Mouse (Mus musculus) kidney, embryonic 14.5 days (tissue): ENCODE measurements around the gene Lims1. TPM values are rescaled to one million over a fixed set of nuclear protein-coding genes. Genes with fewer than 3 reads are reported as not detected.

Source experiments
- ATAC-seq: fragments of 200-750 bp; cut with Nextera tagmentation; 2 replicates; pipeline ENCODE4 v1.8.0; 2017; ENCODE audit warnings: moderate number of reproducible peaks, mild to moderate bottlenecking, moderate TSS enrichment, moderate library complexity; ENCODE audit not compliant: low FRiP score, low TSS enrichment
- H3K27ac ChIP-seq: fragments of 300-500 bp; sonication (generic); 2 replicates; pipeline ENCODE4 v1.5.1; 2014; ENCODE audit warnings: low read depth, mild to moderate bottlenecking, low read length, moderate library complexity, mixed read lengths
- H3K27me3 ChIP-seq: fragments of 300-500 bp; sonication (generic); 2 replicates; pipeline ENCODE4 v1.6.1; 2014; ENCODE audit warnings: mild to moderate bottlenecking, low read length; ENCODE audit not compliant: control insufficient read depth, insufficient read depth
- H3K36me3 ChIP-seq: fragments of 300-500 bp; sonication (generic); 2 replicates; pipeline ENCODE4 v1.6.1; 2014; ENCODE audit warnings: low read length, mixed read lengths; ENCODE audit not compliant: control insufficient read depth, insufficient read depth
- H3K4me1 ChIP-seq: fragments of 300-500 bp; sonication (generic); 2 replicates; pipeline ENCODE4 v1.6.1; 2014; ENCODE audit warnings: low read length, mixed read lengths; ENCODE audit not compliant: control insufficient read depth, insufficient read depth
- H3K4me2 ChIP-seq: fragments of 300-500 bp; sonication (generic); replicated peaks from 2 replicates; pipeline ENCODE4 v1.6.1; 2014; ENCODE audit warnings: low read depth, mild to moderate bottlenecking, low read length
- H3K4me3 ChIP-seq: fragments of 300-500 bp; sonication (generic); 2 replicates; pipeline ENCODE4 v1.5.1; 2014; ENCODE audit warnings: mild to moderate bottlenecking, low read length
- H3K9ac ChIP-seq: fragments of 300-500 bp; sonication (generic); 2 replicates; pipeline ENCODE4 v1.6.1; 2014; ENCODE audit warnings: low read depth, mild to moderate bottlenecking, low read length, moderate library complexity
- H3K9me3 ChIP-seq: fragments of 300-500 bp; sonication (generic); 2 replicates; pipeline ENCODE4 v1.6.1; 2016; ENCODE audit warnings: low read length; ENCODE audit not compliant: control insufficient read depth
- WGBS: fragments of 180-500 bp; shearing (Covaris S2); extraction: QIAGEN DNeasy Blood & Tissue Kit; methylation state at CpG from one replicate; pipeline ENCODE4 v1.1.7; 2014; 5-methylcytosine and 5-hydroxymethylcytosine counted together
- polyA plus RNA-seq: library from polyadenylated mRNA; unstranded; fragments of >200 nt; fragmentation: Nextera tagmentation; extraction: Ambion mirVana; gene quantifications from 2 replicates; pipeline ENCODE4 v1.2.1, GENCODE M21; 2014

Lims1 gene
- polyA plus RNA-seq, 1 experiment from 2014 or later: 131 TPM

DNA sequence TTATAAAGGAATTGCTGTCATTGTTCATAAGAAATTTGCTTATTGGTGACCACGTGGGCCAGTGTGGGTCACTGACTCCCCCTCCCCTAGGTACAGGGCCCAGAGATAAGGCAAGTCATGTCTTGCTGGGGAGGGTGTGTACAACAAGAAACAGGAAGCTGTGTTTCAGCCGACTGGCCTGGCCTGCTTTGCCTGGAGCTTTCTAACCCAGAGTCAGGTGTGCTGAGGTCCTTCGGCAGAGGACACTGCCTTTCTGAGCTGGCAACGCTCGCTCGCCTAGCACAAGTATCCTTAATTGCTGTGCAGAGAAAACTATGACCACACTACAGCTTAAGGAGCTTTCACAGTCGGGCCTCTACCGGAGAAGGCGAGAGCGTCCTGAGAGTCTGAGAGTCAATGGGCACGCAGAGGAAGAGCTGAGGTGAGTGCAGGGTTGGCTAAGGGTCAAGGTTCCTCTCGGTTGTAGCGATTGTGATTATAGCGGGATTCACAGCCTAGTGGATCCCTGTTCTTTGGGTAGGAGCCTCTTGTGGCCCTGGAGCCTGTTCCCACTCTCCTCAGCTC lies 48.1 kb downstream of the Lims1 start:
- Histone ChIP-seq H3K4me1 (peaks cover 11% of the 10 kb centered on the region), H3K4me2 (no peak overlapping the region; the same call in 1 of the 2 replicates), H3K27ac (peak overlapping the region; percentile 47; the same call in 1 of the 2 replicates), H3K27me3 (no peaks in the 10 kb centered on the region), H3K9me3 (no peaks in the 10 kb centered on the region), H3K36me3 (no peaks in the 10 kb centered on the region), H3K4me3 (no peak overlapping the region), H3K9ac (0 out of 2 replicates have a peak overlapping the region, but pooled peaks have one; percentile 4)
- ATAC-seq: peak; percentile 62; the same call in 1 of the 2 replicates
- WGBS: 36% methylated on average over 14 of the region's 14 CpGs

DNA sequence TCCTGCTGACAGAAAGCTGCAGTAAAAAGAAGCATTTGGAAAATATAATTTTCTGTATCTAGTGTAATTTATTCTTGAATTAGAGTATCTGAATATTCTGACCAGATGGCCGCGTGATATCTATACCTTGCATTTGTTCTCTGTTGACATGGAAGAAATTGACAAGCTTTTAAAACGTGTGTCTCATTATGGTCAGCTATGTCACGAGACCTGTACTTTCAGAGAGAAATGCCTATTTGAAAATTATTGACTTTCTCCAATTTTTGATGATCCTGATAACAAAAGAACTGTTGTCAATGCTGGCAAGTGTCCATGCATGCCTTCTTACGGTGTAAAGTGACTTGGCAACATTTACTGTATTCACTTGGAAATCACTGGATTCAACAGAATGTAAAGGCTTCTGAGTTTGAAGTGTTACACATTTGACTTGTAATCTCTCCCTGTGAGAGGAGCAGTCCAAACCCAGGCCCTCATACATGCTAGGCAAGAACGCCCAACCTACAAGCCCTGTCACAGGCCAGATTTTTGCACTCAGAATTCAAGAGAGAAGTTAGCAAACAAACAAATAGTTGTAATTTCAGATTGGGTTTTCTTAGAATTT lies 49.3 kb downstream of the Lims1 start:
- Histone ChIP-seq H3K36me3 (no peaks in the 10 kb centered on the region), H3K27me3 (no peaks in the 10 kb centered on the region), H3K27ac (no peak overlapping the region), H3K9me3 (no peaks in the 10 kb centered on the region), H3K4me3 (no peak overlapping the region), H3K4me2 (no peak overlapping the region), H3K9ac (no peak overlapping the region), H3K4me1 (peaks cover 11% of the 10 kb centered on the region)
- 80% methylated on average over 6 of the region's 6 CpGs for WGBS
- no peak for ATAC-seq

DNA sequence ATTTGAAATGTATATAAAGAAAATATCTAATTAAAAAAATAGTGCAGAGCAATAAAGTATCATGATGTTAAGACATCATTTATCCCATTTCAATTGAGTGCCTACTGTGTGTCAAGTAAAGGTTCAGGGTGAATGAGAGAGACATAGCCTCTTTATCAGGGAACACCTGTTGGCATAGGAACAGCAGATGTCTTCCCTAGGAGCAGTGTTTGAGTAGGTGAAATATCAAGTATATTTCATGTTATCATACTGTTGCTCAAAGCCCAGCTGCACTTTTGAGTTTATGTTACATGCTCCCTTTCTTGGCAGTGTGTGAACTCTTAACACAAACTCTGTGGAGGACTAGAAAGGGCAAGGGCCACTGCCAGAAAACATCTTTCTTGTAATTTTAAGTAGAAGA lies 50.6 kb downstream of the Lims1 start:
- Histone ChIP-seq H3K4me1 (peaks cover 11% of the 10 kb centered on the region), H3K36me3 (no peaks in the 10 kb centered on the region), H3K4me2 (no peak overlapping the region), H3K27me3 (no peaks in the 10 kb centered on the region), H3K27ac (no peak overlapping the region), H3K9ac (no peak overlapping the region), H3K9me3 (no peaks in the 10 kb centered on the region), H3K4me3 (no peak overlapping the region)
- ATAC-seq: no peak

DNA sequence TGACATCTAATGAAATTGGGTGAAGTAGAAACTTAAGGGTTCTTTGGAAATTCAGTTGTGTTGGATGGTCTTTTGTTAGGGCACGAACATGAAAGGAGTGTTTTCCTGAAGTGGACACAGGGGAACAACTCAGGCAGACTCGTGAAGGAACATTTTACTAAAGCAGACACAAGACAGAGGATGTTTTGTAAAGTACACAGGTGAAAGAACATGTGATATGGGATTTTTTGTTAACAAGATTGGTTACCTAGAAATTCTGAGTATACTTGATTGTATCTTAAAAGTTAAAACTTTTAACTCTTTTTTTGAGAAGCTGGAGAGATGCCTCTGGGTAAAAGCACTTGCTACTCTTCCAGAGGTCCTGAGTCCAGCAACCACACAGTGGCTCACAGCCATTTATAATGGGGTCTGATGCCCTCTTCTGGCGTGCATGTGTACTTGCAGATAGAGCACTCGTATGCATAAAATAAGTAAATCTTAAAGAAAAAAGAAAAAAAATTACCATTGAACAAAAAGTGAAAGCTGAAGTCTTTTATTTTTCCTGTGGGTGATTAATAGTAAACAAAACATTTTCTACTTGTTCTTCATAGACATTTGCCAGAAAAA lies 54.4 kb downstream of the Lims1 start:
- no peak overlapping the region for H3K27ac ChIP-seq
- H3K36me3 ChIP-seq: no peaks in the 10 kb centered on the region
- WGBS: 37% methylated on average over 4 of the region's 4 CpGs
- peaks cover 7% of the 10 kb centered on the region; the same call in 1 of the 2 replicates for H3K4me1 ChIP-seq
- H3K9me3 ChIP-seq: no peaks in the 10 kb centered on the region
- no peaks in the 10 kb centered on the region for H3K27me3 ChIP-seq
- ATAC-seq: no peak
- H3K4me2 ChIP-seq: no peak overlapping the region
- H3K4me3 ChIP-seq: no peak overlapping the region
- H3K9ac ChIP-seq: no peak overlapping the region

DNA sequence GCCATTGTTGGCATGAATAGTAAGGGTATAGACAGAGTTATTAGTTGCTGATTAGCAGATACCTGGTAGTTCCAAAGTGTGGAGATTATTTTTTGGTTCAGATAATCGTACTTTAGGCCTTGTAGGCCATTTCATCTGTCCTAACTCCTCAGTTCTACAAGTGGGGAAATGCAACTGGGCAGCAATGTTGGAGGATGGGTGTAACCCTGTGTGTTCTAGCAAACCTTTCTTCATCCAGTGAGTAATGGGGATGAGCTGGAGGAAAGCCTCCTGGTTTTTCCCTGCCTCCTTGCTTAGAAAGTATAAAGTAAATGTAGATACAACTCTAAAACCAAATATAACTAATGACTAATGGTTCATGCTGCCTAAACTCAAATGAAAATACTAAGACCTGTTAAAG lies 55.1 kb downstream of the Lims1 start:
- Histone ChIP-seq H3K4me2 (no peak overlapping the region), H3K9me3 (no peaks in the 10 kb centered on the region), H3K9ac (no peak overlapping the region), H3K4me3 (no peak overlapping the region), H3K27me3 (no peaks in the 10 kb centered on the region), H3K4me1 (peaks cover 9% of the 10 kb centered on the region; the same call in 1 of the 2 replicates), H3K27ac (no peak overlapping the region), H3K36me3 (no peaks in the 10 kb centered on the region)
- ATAC-seq: no peak
- 62% methylated on average over 1 of the region's 1 CpGs for WGBS

DNA sequence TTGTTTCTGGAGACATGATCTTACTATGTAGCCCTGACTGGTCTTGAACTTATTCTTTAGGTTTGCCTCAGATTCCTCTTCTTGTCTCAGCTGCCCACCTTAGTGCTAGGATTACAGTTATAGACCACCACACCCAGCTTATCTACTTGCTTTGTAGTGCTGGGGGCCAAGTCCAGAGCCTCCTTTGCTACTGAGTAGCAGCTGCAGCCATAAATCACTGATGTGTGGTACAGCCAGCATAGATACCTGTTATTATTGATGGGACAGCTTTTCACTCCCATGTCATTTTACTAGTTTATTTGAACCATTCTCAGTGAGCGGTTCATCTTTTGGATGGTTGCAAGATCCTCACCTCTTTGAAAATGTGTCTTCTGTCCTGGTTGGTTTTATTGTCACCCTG lies 56.4 kb downstream of the Lims1 start:
- Histone ChIP-seq H3K9ac (no peak overlapping the region), H3K4me3 (no peak overlapping the region), H3K4me1 (peaks cover 16% of the 10 kb centered on the region; the same call in 1 of the 2 replicates), H3K36me3 (no peaks in the 10 kb centered on the region), H3K27me3 (no peaks in the 10 kb centered on the region), H3K27ac (no peak overlapping the region), H3K9me3 (no peaks in the 10 kb centered on the region), H3K4me2 (no peak overlapping the region)
- WGBS: 97% methylated on average over 1 of the region's 1 CpGs
- no peak for ATAC-seq

DNA sequence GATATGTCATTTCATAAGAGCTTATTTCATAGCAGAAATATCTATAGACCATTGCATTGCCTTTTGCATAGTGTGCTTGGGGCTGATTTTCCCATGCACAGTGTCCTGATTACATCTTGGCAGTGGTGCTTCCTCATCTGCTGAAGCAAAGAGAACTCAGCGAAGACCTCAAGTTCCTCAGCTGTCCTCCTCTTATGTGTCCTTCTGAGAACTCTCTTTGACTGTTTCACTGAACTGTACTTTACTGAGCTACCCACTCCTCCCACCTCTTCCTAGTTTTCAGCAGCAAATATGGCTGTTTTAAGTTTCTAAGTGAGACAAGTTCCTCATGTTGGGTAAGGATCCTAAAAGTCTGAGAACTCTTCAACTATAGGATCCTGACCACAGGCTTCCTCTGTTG lies 58.6 kb downstream of the Lims1 start:
- Histone ChIP-seq H3K9ac (no peak overlapping the region), H3K27me3 (no peaks in the 10 kb centered on the region), H3K4me2 (no peak overlapping the region), H3K4me3 (no peak overlapping the region), H3K36me3 (no peaks in the 10 kb centered on the region), H3K4me1 (peaks cover 16% of the 10 kb centered on the region; the same call in 1 of the 2 replicates), H3K9me3 (no peaks in the 10 kb centered on the region), H3K27ac (no peak overlapping the region; the same call in 1 of the 2 replicates)
- 62% methylated on average over 1 of the region's 1 CpGs for WGBS
- ATAC-seq: no peak

DNA sequence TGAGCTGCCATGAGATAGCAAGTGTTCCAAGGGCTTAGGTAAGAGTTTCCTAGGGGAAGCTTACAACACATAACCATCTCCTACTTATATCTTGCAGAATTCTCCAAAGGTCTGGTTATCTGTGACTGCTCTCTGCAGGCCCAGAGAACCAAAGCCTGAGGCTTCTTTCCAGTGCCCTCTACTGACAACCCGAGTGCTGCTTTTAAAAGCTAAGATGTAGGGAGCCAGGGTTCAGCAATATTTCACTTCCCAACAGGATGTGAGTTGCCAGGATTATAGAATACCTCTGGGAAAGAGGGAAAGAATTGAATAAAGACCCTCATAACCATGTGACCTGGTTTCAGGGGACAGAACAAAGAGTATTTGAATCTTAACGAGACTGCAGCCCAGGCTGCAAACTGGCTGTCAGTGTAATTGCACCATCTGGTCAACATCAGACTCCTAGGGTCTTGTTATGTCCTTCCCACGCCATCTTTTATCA lies 59.4 kb downstream of the Lims1 start:
- Histone ChIP-seq H3K36me3 (no peaks in the 10 kb centered on the region), H3K4me3 (no peak overlapping the region), H3K27me3 (no peaks in the 10 kb centered on the region), H3K9me3 (no peaks in the 10 kb centered on the region), H3K4me1 (peaks cover 16% of the 10 kb centered on the region; the same call in 1 of the 2 replicates), H3K27ac (peak overlapping the region; percentile 43; the same call in 1 of the 2 replicates), H3K4me2 (no peak overlapping the region), H3K9ac (no peak overlapping the region)
- peak; percentile 84; the same call in 1 of the 2 replicates for ATAC-seq
- 12% methylated on average over 3 of the region's 3 CpGs for WGBS

DNA sequence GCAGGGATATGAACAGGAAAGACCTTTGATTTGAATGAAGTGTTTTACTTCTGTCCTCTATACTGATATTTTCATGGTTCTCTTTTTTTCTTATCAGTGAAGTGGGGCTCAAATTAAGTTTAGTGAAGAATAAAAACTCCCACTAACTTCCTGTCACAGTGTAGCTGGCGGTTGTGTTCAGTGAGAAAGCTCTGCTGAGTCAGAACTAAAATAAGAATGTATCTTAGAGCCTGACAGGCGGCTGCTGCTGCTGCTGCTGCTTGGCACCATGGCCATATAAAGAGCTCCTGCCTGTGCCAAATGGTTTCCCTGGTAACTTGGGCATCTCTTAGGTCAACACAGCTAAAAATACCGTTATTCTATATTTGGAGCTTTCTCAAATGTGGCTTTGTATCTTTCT lies 60.0 kb downstream of the Lims1 start:
- H3K4me2 ChIP-seq: no peak overlapping the region
- ATAC-seq: peak; percentile 75; the same call in 1 of the 2 replicates
- H3K4me1 ChIP-seq: peaks cover 16% of the 10 kb centered on the region; the same call in 1 of the 2 replicates
- H3K36me3 ChIP-seq: no peaks in the 10 kb centered on the region
- WGBS: 31% methylated on average over 3 of the region's 3 CpGs
- no peak overlapping the region for H3K4me3 ChIP-seq
- no peaks in the 10 kb centered on the region for H3K27me3 ChIP-seq
- H3K9me3 ChIP-seq: no peaks in the 10 kb centered on the region
- peak overlapping the region; percentile 43; the same call in 1 of the 2 replicates for H3K27ac ChIP-seq
- H3K9ac ChIP-seq: no peak overlapping the region
